21 mouse cellular contexts compared by ENCODE assay signal in genomic region chr3:116414451-116414860, GRCm38 (mm10). TPM values are rescaled to one million over a fixed set of nuclear protein-coding genes. Genes with fewer than 3 reads are reported as not detected.
A peak's percentile ranks its signal among the peaks of the same experiment; 100 is the strongest.
DNase-seq lines count a peak whose midpoint lies in the region; ATAC-seq and TF ChIP-seq lines count a peak whose summit lies in the region.
"Had no signal": no experiment of that assay in that cellular context is flagged by ENCODE, and none has a peak within 500 bp of the region (broad histone marks: within the 10 kb centered on the region; RNA-seq: fewer than 3 reads in every experiment).

No protein-coding gene starts in this region.

- no peaks in the 10 kb centered on the region; the same call in 1 of the 2 replicates for H3K36me3 ChIP-seq in intestine, postnatal 0 days (ENCODE audit: control insufficient read depth, insufficient read depth)
- no peaks in the 10 kb centered on the region for H3K36me3 ChIP-seq in stomach, embryonic 15.5 days
- H3K36me3 ChIP-seq in heart, embryonic 10.5 days, result peaks cover 45% of the 10 kb centered on the region

- H3K9ac ChIP-seq in intestine, postnatal 0 days (ENCODE audit: low read depth, low read length), result no peak overlapping the region
- no peak overlapping the region for H3K9ac ChIP-seq in stomach, embryonic 15.5 days
- H3K9ac ChIP-seq: forebrain, embryonic 15.5 days; heart, embryonic 15.5 days; hindbrain, embryonic 13.5 days; limb, embryonic 15.5 days; midbrain, embryonic 12.5 days had no signal

- H3K9me3 ChIP-seq in intestine, postnatal 0 days (ENCODE audit: control insufficient read depth), result no peaks in the 10 kb centered on the region
- no peaks in the 10 kb centered on the region for H3K9me3 ChIP-seq in stomach, embryonic 15.5 days
- H3K9me3 ChIP-seq in heart, embryonic 10.5 days, result no peaks in the 10 kb centered on the region
- H3K9me3 ChIP-seq: embryonic facial prominence, embryonic 10.5 days; forebrain, embryonic 15.5 days; heart, embryonic 15.5 days; hindbrain, embryonic 13.5 days; limb, embryonic 15.5 days; midbrain, embryonic 12.5 days had no signal

- DNase-seq in lung, postnatal 10 days, result peak; percentile 60
- no peak for DNase-seq in embryo, embryonic 11 days
- DNase-seq in heart, embryonic 10.5 days (ENCODE audit: low spot score), result no peak
- no peak for DNase-seq in adrenal gland, postnatal 10 days
- DNase-seq: adrenal gland, adult 8-10 months; cerebellum, adult 11 months; cerebellum, postnatal 14 days; kidney, adult 2 months; kidney, postnatal 25 days; right cerebral cortex, postnatal 25 days; thymus, adult 18-20 months had no signal

- no peak overlapping the region for H3K4me2 ChIP-seq in intestine, postnatal 0 days (replicated peaks; ENCODE audit: low read depth)
- no peak overlapping the region for H3K4me2 ChIP-seq in stomach, embryonic 15.5 days
- H3K4me2 ChIP-seq: forebrain, embryonic 15.5 days; heart, embryonic 15.5 days; hindbrain, embryonic 13.5 days; limb, embryonic 15.5 days; midbrain, embryonic 12.5 days had no signal

- no peak overlapping the region for H3K4me3 ChIP-seq in intestine, postnatal 0 days (ENCODE audit: low read depth, low read length)
- no peak overlapping the region for H3K4me3 ChIP-seq in stomach, embryonic 15.5 days (replicated peaks)
- no peak overlapping the region for H3K4me3 ChIP-seq in heart, embryonic 10.5 days
- H3K4me3 ChIP-seq: embryonic facial prominence, embryonic 10.5 days; forebrain, embryonic 15.5 days; heart, embryonic 15.5 days; hindbrain, embryonic 13.5 days; limb, embryonic 15.5 days; midbrain, embryonic 12.5 days had no signal

- 40% methylated on average over 3 of the region's 3 CpGs for WGBS in intestine, postnatal 0 days
- 80% methylated on average over 3 of the region's 3 CpGs for WGBS in stomach, embryonic 15.5 days
- 95% methylated on average over 3 of the region's 3 CpGs for WGBS in heart, embryonic 10.5 days

- H3K27ac ChIP-seq in intestine, postnatal 0 days (ENCODE audit: low read depth, low read length), result peak overlapping the region; percentile 41
- peak overlapping the region; percentile 40; the same call in 1 of the 2 replicates for H3K27ac ChIP-seq in stomach, embryonic 15.5 days
- no peak overlapping the region for H3K27ac ChIP-seq in heart, embryonic 10.5 days
- H3K27ac ChIP-seq: embryonic facial prominence, embryonic 10.5 days; forebrain, embryonic 15.5 days; heart, embryonic 15.5 days; hindbrain, embryonic 13.5 days; limb, embryonic 15.5 days; macrophage; midbrain, embryonic 12.5 days had no signal

- H3K27me3 ChIP-seq in intestine, postnatal 0 days (replicated peaks; ENCODE audit: control insufficient read depth, insufficient read depth, low read length), result no peaks in the 10 kb centered on the region
- no peaks in the 10 kb centered on the region for H3K27me3 ChIP-seq in stomach, embryonic 15.5 days (replicated peaks)
- H3K27me3 ChIP-seq in heart, embryonic 10.5 days (ENCODE audit: insufficient read depth, poor library complexity, severe bottlenecking), result no peaks in the 10 kb centered on the region
- H3K27me3 ChIP-seq: forebrain, embryonic 15.5 days; heart, embryonic 15.5 days; hindbrain, embryonic 13.5 days; limb, embryonic 15.5 days; midbrain, embryonic 12.5 days had no signal

- no peaks in the 10 kb centered on the region for H3K4me1 ChIP-seq in intestine, postnatal 0 days (replicated peaks; ENCODE audit: control insufficient read depth, insufficient read depth, low read length)
- 0 out of 2 replicates have a peak, but pooled peaks cover 14% of the 10 kb centered on the region for H3K4me1 ChIP-seq in stomach, embryonic 15.5 days
- H3K4me1 ChIP-seq in heart, embryonic 10.5 days, result peaks cover 18% of the 10 kb centered on the region

- no peak for TF ChIP-seq CTCF in intestine, postnatal 0 days (IDR thresholded peaks at IDR 0.05; ENCODE audit: low read depth)

- peak; percentile 74 for ATAC-seq in activated CD4-positive, CD25-positive, alpha-beta regulatory T cell, adult 4 months
- peak; percentile 89 for ATAC-seq in intestine, postnatal 0 days
- ATAC-seq in stomach, embryonic 15.5 days (ENCODE audit: insufficient read depth, low FRiP score, low read depth), result peak; percentile 80
- ATAC-seq: forebrain, embryonic 15.5 days had no signal

RNA-seq across cellular contexts. Expression of gene Cdc14a, which starts 9.4 kb away (rescaled TPM):
- 10 to 100 TPM; 12.0 to 12.1 TPM for polyA plus RNA-seq in activated CD4-positive, CD25-positive, alpha-beta regulatory T cell, adult 4 months (2017; shearing (Covaris generic))
- 6.5 and 6.6 TPM in 2 replicates for polyA plus RNA-seq in intestine, postnatal 0 days (2015; fragmentation: Nextera tagmentation; extraction: Ambion mirVana)
- 9.1 and 9.2 TPM in 2 replicates for polyA plus RNA-seq in stomach, embryonic 15.5 days (2015; fragmentation: Nextera tagmentation; extraction: Ambion mirVana)
- polyA plus RNA-seq in heart, embryonic 10.5 days (2016; fragmentation: Nextera tagmentation; extraction: Ambion mirVana), result 7.4 and 8.6 TPM in 2 replicates
- 10 to 100 TPM; 10.3 to 12.7 TPM for total RNA-seq in adrenal gland, postnatal 10 days (2021)
